Mouse (Mus musculus) limb, embryonic 12.5 days (tissue): Measurements from ENCODE around the gene Lypd9. TPM values are rescaled to one million over a fixed set of nuclear protein-coding genes. Genes with fewer than 3 reads are reported as not detected.

Experiments used
- ATAC-seq: fragments of 200-750 bp; cut with Nextera tagmentation; 2 replicates; pipeline ENCODE4 v1.8.0; 2017; ENCODE audit warnings: low read depth, moderate TSS enrichment; ENCODE audit not compliant: insufficient number of reproducible peaks, insufficient read depth, low FRiP score, low TSS enrichment
- H3K27ac ChIP-seq: fragments of 300-500 bp; sonication (generic); 2 replicates; pipeline ENCODE4 v1.5.1; 2016; ENCODE audit warnings: mild to moderate bottlenecking, moderate library complexity
- H3K27me3 ChIP-seq: fragments of 300-500 bp; sonication (generic); 2 replicates; pipeline ENCODE4 v1.6.1; 2016; ENCODE audit warnings: mild to moderate bottlenecking, moderate library complexity
- H3K36me3 ChIP-seq: fragments of 300-500 bp; sonication (generic); 2 replicates; pipeline ENCODE4 v1.6.1; 2016; ENCODE audit warnings: mild to moderate bottlenecking, moderate library complexity
- H3K4me1 ChIP-seq: fragments of 300-500 bp; sonication (generic); replicated peaks from 2 replicates; pipeline ENCODE4 v1.6.1; 2016
- H3K4me2 ChIP-seq: fragments of 300-500 bp; sonication (generic); 2 replicates; pipeline ENCODE4 v1.6.1; 2016; ENCODE audit warnings: mild to moderate bottlenecking, moderate library complexity
- H3K4me3 ChIP-seq: fragments of 300-500 bp; sonication (generic); replicated peaks from 2 replicates; pipeline ENCODE4 v1.5.1; 2016; ENCODE audit warnings: mild to moderate bottlenecking
- H3K9ac ChIP-seq: fragments of 300-500 bp; sonication (generic); replicated peaks from 2 replicates; pipeline ENCODE4 v1.6.1; 2016; ENCODE audit warnings: mild to moderate bottlenecking, moderate library complexity
- H3K9me3 ChIP-seq: fragments of 300-500 bp; sonication (generic); 2 replicates; pipeline ENCODE4 v1.6.1; 2016; ENCODE audit warnings: mild to moderate bottlenecking, moderate library complexity
- WGBS: fragments of 180-500 bp; shearing (Covaris S2); methylation state at CpG from one replicate; pipeline ENCODE4 v1.1.7; 2016; 5-methylcytosine and 5-hydroxymethylcytosine counted together
- polyA plus RNA-seq: library from polyadenylated mRNA; unstranded; fragments of >200 nt; fragmentation: Nextera tagmentation; extraction: Ambion mirVana; gene quantifications from 2 replicates; pipeline ENCODE4 v1.2.1, GENCODE M21; 2016

The Lypd9 gene
- polyA plus RNA-seq, 1 experiment from 2014 or later: not detected

- H3K27me3 ChIP-seq: no peaks in the 10 kb centered on the region
- no peaks in the 10 kb centered on the region for H3K36me3 ChIP-seq
- WGBS: 59% methylated on average over 5 of the region's 5 CpGs
- no peak overlapping the region for H3K9ac ChIP-seq
- no peak for ATAC-seq
- H3K9me3 ChIP-seq: no peaks in the 10 kb centered on the region
- H3K4me2 ChIP-seq: no peak overlapping the region
- 0 out of 2 replicates have a peak, but pooled peaks cover 5% of the 10 kb centered on the region for H3K4me1 ChIP-seq
- H3K27ac ChIP-seq: no peak overlapping the region
- no peak overlapping the region for H3K4me3 ChIP-seq
Measured at GRCm38 (mm10) chr11:58400655-58401054, 52.1 kb downstream of the Lypd9 start.

GRCm38 (mm10) chr11:58399985-58400645 lies 52.6 kb downstream of the Lypd9 start:
- Histone ChIP-seq H3K4me2 (no peak overlapping the region), H3K4me3 (no peak overlapping the region)

More at GRCm38 (mm10) chr11:58399985-58400645, 52.6 kb downstream of the Lypd9 start:
- no peak overlapping the region for H3K27ac ChIP-seq
- no peaks in the 10 kb centered on the region for H3K27me3 ChIP-seq
- WGBS: 58% methylated on average over 6 of the region's 6 CpGs
- H3K4me1 ChIP-seq: 0 out of 2 replicates have a peak, but pooled peaks cover 5% of the 10 kb centered on the region
- no peaks in the 10 kb centered on the region for H3K9me3 ChIP-seq
- H3K36me3 ChIP-seq: no peaks in the 10 kb centered on the region
- no peak overlapping the region for H3K9ac ChIP-seq
- no peak for ATAC-seq

Other genes with a start within 250 kb of the Lypd9 start
- gene 4930438A08Rik, start 178.1 kb downstream of the Lypd9 start, polyA plus RNA-seq: not detected in 2 replicates
- gene Zfp692, start 145.9 kb downstream of the Lypd9 start, polyA plus RNA-seq: 28.0 and 29.2 TPM in 2 replicates
- gene Zfp672, start 122.6 kb downstream of the Lypd9 start, polyA plus RNA-seq: 32.1 and 32.3 TPM in 2 replicates
- 39.0 and 39.8 TPM in 2 replicates for gene Sh3bp5l, start 122.2 kb downstream of the Lypd9 start, polyA plus RNA-seq
- not detected in 2 replicates for gene Lypd8, start 73.9 kb downstream of the Lypd9 start, polyA plus RNA-seq
- gene 1810065E05Rik, start 31.8 kb downstream of the Lypd9 start, polyA plus RNA-seq: not detected in 2 replicates
- not detected in 2 replicates for gene Gm12253, start 20.4 kb downstream of the Lypd9 start, polyA plus RNA-seq
- gene Olfr30, start 9.3 kb upstream of the Lypd9 start, polyA plus RNA-seq: not detected in 2 replicates
- gene Olfr332, start 39.6 kb upstream of the Lypd9 start, polyA plus RNA-seq: not detected in 2 replicates
- gene Olfr331, start 49.6 kb upstream of the Lypd9 start, polyA plus RNA-seq: not detected in 2 replicates
- not detected in 2 replicates for gene Olfr330, start 81.9 kb upstream of the Lypd9 start, polyA plus RNA-seq
- not detected in 2 replicates for gene Olfr329-ps, start 93.5 kb upstream of the Lypd9 start, polyA plus RNA-seq
- gene Olfr328, start 102.7 kb upstream of the Lypd9 start, polyA plus RNA-seq: 0.08 and 0.09 TPM in 2 replicates
- gene Olfr224, start 117.6 kb upstream of the Lypd9 start, polyA plus RNA-seq: not detected in 2 replicates
- gene Olfr325, start 124.8 kb upstream of the Lypd9 start, polyA plus RNA-seq: not detected in 2 replicates
- gene Olfr324, start 142.2 kb upstream of the Lypd9 start, polyA plus RNA-seq: not detected in 2 replicates
- gene 2210407C18Rik, start 163.2 kb upstream of the Lypd9 start, polyA plus RNA-seq: not detected in 2 replicates
- gene Olfr323, start 177.6 kb upstream of the Lypd9 start, polyA plus RNA-seq: not detected in 2 replicates
- gene Trim58, start 187.5 kb upstream of the Lypd9 start, polyA plus RNA-seq: 0.15 and 0.35 TPM in 2 replicates
- not detected in 2 replicates for gene Olfr322, start 205.9 kb upstream of the Lypd9 start, polyA plus RNA-seq
- gene Olfr320, start 228.2 kb upstream of the Lypd9 start, polyA plus RNA-seq: not detected in 2 replicates
- not detected in 2 replicates for gene Olfr319, start 246.2 kb upstream of the Lypd9 start, polyA plus RNA-seq